Mouse (Mus musculus) lung, postnatal 0 days (tissue): ENCODE results near the gene Ddx31. TPM values are rescaled to one million over a fixed set of nuclear protein-coding genes. Genes with fewer than 3 reads are reported as not detected.

Experiments
- ATAC-seq: fragments of 200-750 bp; cut with Nextera tagmentation; 2 replicates; pipeline ENCODE4 v1.8.0; 2017; ENCODE audit warnings: moderate library complexity
- DNase-seq: peaks from one replicate; pipeline ENCODE4 v3.0.0-alpha.2; 2016; ENCODE audit warnings: low spot score
- H3K27ac ChIP-seq: fragments of 300-500 bp; sonication (generic); 2 replicates; pipeline ENCODE4 v1.5.1; 2014; ENCODE audit warnings: antibody characterized with exemption, mild to moderate bottlenecking, low read length, mixed read lengths
- H3K27me3 ChIP-seq: fragments of 300-500 bp; sonication (generic); replicated peaks from 2 replicates; pipeline ENCODE4 v1.6.1; 2014; ENCODE audit warnings: low read length, mixed read lengths; ENCODE audit not compliant: insufficient read depth
- H3K36me3 ChIP-seq: fragments of 300-500 bp; sonication (generic); 2 replicates; pipeline ENCODE4 v1.6.1; 2014; ENCODE audit warnings: low read length, mixed read lengths; ENCODE audit not compliant: insufficient read depth
- H3K4me1 ChIP-seq: fragments of 300-500 bp; sonication (generic); 2 replicates; pipeline ENCODE4 v1.6.1; 2014; ENCODE audit warnings: antibody characterized with exemption, low read depth, low read length, mixed read lengths; ENCODE audit not compliant: insufficient read depth
- H3K4me2 ChIP-seq: fragments of 300-500 bp; sonication (generic); replicated peaks from 2 replicates; pipeline ENCODE4 v1.6.1; 2014; ENCODE audit warnings: low read depth, mild to moderate bottlenecking, low read length, moderate library complexity, mixed read lengths
- H3K4me3 ChIP-seq: fragments of 300-500 bp; sonication (generic); 2 replicates; pipeline ENCODE4 v1.5.1; 2014; ENCODE audit warnings: low read depth, low read length
- H3K9ac ChIP-seq: fragments of 300-500 bp; sonication (generic); replicated peaks from 2 replicates; pipeline ENCODE4 v1.6.1; 2014; ENCODE audit warnings: low read depth, mild to moderate bottlenecking
- H3K9me3 ChIP-seq: fragments of 300-500 bp; sonication (generic); 2 replicates; pipeline ENCODE4 v1.6.1; 2016; ENCODE audit warnings: low read length, mixed read lengths
- CTCF ChIP-seq: IDR thresholded peaks from 2 replicates; pipeline ENCODE4 v1.5.1; 2016; ENCODE audit warnings: antibody characterized with exemption, mild to moderate bottlenecking
- EP300 ChIP-seq: IDR thresholded peaks from 2 replicates; pipeline ENCODE4 v1.6.1; 2016; ENCODE audit warnings: antibody characterized with exemption, mild to moderate bottlenecking, control low read depth
- WGBS: fragments of 180-500 bp; shearing (Covaris S2); extraction: QIAGEN DNeasy Blood & Tissue Kit; methylation state at CpG from one replicate; pipeline ENCODE4 v1.1.7; 2014; 5-methylcytosine and 5-hydroxymethylcytosine counted together
- polyA plus RNA-seq: library from polyadenylated mRNA; unstranded; fragments of >200 nt; fragmentation: Nextera tagmentation; extraction: Ambion mirVana; gene quantifications from 2 replicates; pipeline ENCODE4 v1.2.1, GENCODE M21; 2015

The Ddx31 gene
- polyA plus RNA-seq, 1 experiment from 2014 or later, result 5.9 TPM

GRCm38 (mm10) chr2:28912039-28912700 is 72.0 kb downstream of the Ddx31 start:
- Histone ChIP-seq H3K4me1 (no peaks in the 10 kb centered on the region; the same call in 1 of the 2 replicates), H3K27me3 (peaks cover 86% of the 10 kb centered on the region), H3K9me3 (no peaks in the 10 kb centered on the region), H3K9ac (no peak overlapping the region), H3K4me3 (no peak overlapping the region), H3K27ac (no peak overlapping the region), H3K4me2 (no peak overlapping the region), H3K36me3 (no peaks in the 10 kb centered on the region)
- WGBS, result 5% methylated on average over 33 of the region's 33 CpGs
- no peak for DNase-seq
- TF ChIP-seq EP300 (no peak), CTCF (no peak)
- no peak for ATAC-seq

- Histone ChIP-seq H3K36me3 (no peaks in the 10 kb centered on the region), H3K4me3 (no peak overlapping the region), H3K27me3 (peaks cover 86% of the 10 kb centered on the region), H3K9me3 (no peaks in the 10 kb centered on the region), H3K9ac (no peak overlapping the region), H3K4me1 (no peaks in the 10 kb centered on the region; the same call in 1 of the 2 replicates), H3K4me2 (no peak overlapping the region), H3K27ac (no peak overlapping the region)
- whole genome bisulfite sequencing, result 9% methylated on average over 4 of the region's 4 CpGs
- no peak for TF ChIP-seq CTCF
- TF ChIP-seq EP300, result no peak
- DNase-seq (no peak), ATAC-seq (no peak)
These were observed 72.8 kb downstream of the Ddx31 start for GRCm38 (mm10) chr2:28912961-28913360.

DNA sequence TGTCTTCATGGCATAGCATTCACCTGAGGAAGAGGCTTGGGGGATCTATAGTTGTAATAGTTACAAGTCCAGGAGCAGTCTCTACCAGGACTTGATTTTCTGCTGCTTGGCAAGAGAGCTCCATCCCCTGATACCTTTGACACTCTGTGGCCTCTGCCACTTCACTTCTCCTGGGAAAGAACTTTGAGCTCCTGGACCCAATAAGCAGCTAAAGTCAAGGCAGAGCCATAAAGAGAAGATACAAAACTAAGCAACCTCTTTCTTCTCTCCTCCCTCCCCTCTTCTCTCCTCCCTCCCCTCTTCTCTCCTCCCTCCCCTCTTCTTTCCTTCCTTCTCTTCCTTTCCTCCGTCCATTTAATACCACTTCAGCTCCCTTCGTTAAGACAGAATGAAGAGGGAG is 73.9 kb downstream of the Ddx31 start:
- H3K27me3 ChIP-seq, result peaks cover 82% of the 10 kb centered on the region
- no peaks in the 10 kb centered on the region for H3K36me3 ChIP-seq
- no peaks in the 10 kb centered on the region; the same call in 1 of the 2 replicates for H3K4me1 ChIP-seq
- no peak overlapping the region for H3K4me2 ChIP-seq
- H3K4me3 ChIP-seq, result no peak overlapping the region
- TF ChIP-seq CTCF (no peak), EP300 (no peak)
- DNase-seq (no peak), ATAC-seq (no peak)
- no peak overlapping the region for H3K9ac ChIP-seq
- WGBS, result 0% methylated on average over 2 of the region's 2 CpGs
- no peak overlapping the region for H3K27ac ChIP-seq
- H3K9me3 ChIP-seq, result no peaks in the 10 kb centered on the region

- Histone ChIP-seq H3K4me2 (no peak overlapping the region), H3K4me1 (no peaks in the 10 kb centered on the region; the same call in 1 of the 2 replicates), H3K27ac (no peak overlapping the region), H3K9ac (no peak overlapping the region), H3K4me3 (no peak overlapping the region), H3K9me3 (no peaks in the 10 kb centered on the region), H3K27me3 (peaks cover 79% of the 10 kb centered on the region), H3K36me3 (no peaks in the 10 kb centered on the region)
- WGBS, result 11% methylated on average over 22 of the region's 22 CpGs
- DNase-seq (no peak), ATAC-seq (no peak)
- TF ChIP-seq CTCF (no peak), EP300 (no peak)
These were observed 75.0 kb downstream of the Ddx31 start for GRCm38 (mm10) chr2:28915104-28915738.

- Histone ChIP-seq H3K9me3 (no peaks in the 10 kb centered on the region), H3K4me1 (no peaks in the 10 kb centered on the region; the same call in 1 of the 2 replicates), H3K27ac (no peak overlapping the region), H3K9ac (no peak overlapping the region), H3K4me2 (0 out of 2 replicates have a peak overlapping the region, but pooled peaks have one; percentile 1), H3K36me3 (no peaks in the 10 kb centered on the region), H3K4me3 (no peak overlapping the region), H3K27me3 (peaks cover 72% of the 10 kb centered on the region)
- peak; percentile 79 for DNase-seq
- under 1% methylated on average over 38 of the region's 50 CpGs for WGBS
- peak; percentile 92 for ATAC-seq
- no peak for TF ChIP-seq CTCF
- no peak for TF ChIP-seq EP300
These were observed 75.7 kb downstream of the Ddx31 start for GRCm38 (mm10) chr2:28915768-28916512.

DNA sequence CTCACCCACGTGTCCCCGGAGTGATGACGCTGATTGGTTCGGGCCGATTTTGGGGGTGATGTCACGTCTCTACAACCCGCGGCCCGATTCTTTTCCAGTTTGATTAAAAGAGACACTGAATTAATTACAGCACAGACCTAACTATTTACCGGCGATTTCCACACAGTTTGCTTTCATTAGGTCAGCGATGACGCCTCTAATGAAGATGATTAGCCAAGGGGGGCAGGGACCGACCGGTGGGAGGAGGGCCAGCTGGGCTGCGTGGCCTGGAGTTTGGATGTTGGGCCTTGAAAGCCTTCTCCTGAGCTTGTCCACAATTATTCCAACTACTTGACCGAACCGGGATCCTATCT is 76.3 kb downstream of the Ddx31 start, which contains the start of gene Barhl1:
Barhl1 (minus strand) TSS at position 156 of the 353 bp plus-strand sequence.
- 4% methylated on average over 18 of the region's 18 CpGs for WGBS
- ATAC-seq (no peak), DNase-seq (no peak)
- Histone ChIP-seq H3K27ac (no peak within 1 kb of the TSS), H3K36me3 (no peaks in the 10 kb centered on the region), H3K9ac (no peak within 1 kb of the TSS), H3K4me3 (peak within 1 kb of the TSS; percentile 17; the same call in 1 of the 2 replicates), H3K4me1 (no peaks in the 10 kb centered on the region; the same call in 1 of the 2 replicates), H3K9me3 (no peaks in the 10 kb centered on the region), H3K4me2 (peak within 1 kb of the TSS; percentile 25; the same call in 1 of the 2 replicates), H3K27me3 (peaks cover 66% of the 10 kb centered on the region)
- TF ChIP-seq CTCF (no peak), EP300 (no peak)
